Mouse (Mus musculus) embryonic facial prominence, embryonic 14.5 days (tissue): ENCODE data around the gene Sdf4. TPM values are rescaled to one million over a fixed set of nuclear protein-coding genes. Genes with fewer than 3 reads are reported as not detected.

ENCODE experiments used
- ATAC-seq: fragments of 200-750 bp; cut with Nextera tagmentation; 2 replicates; pipeline ENCODE4 v1.8.0; 2017; ENCODE audit warnings: low read depth, moderate number of reproducible peaks, moderate TSS enrichment
- DNase-seq: peaks from one replicate; pipeline ENCODE4 v3.0.0-alpha.2; 2015; ENCODE audit warnings: low spot score
- H3K27ac ChIP-seq: fragments of 300-500 bp; sonication (generic); replicated peaks from 2 replicates; pipeline ENCODE4 v1.5.1; 2014; ENCODE audit warnings: low read depth, mild to moderate bottlenecking, low read length, moderate library complexity
- H3K27me3 ChIP-seq: fragments of 300-500 bp; sonication (generic); replicated peaks from 2 replicates; pipeline ENCODE4 v1.6.1; 2014; ENCODE audit warnings: low read length; ENCODE audit not compliant: control insufficient read depth, insufficient read depth
- H3K36me3 ChIP-seq: fragments of 300-500 bp; sonication (generic); 2 replicates; pipeline ENCODE4 v1.6.1; 2014; ENCODE audit warnings: low read length, mixed read lengths; ENCODE audit not compliant: control insufficient read depth, insufficient read depth
- H3K4me1 ChIP-seq: fragments of 300-500 bp; sonication (generic); 2 replicates; pipeline ENCODE4 v1.6.1; 2014; ENCODE audit warnings: antibody characterized with exemption, low read length; ENCODE audit not compliant: control insufficient read depth, insufficient read depth
- H3K4me2 ChIP-seq: fragments of 300-500 bp; sonication (generic); 2 replicates; pipeline ENCODE4 v1.6.1; 2014; ENCODE audit warnings: low read depth, mild to moderate bottlenecking, low read length, moderate library complexity, mixed read lengths
- H3K4me3 ChIP-seq: fragments of 300-500 bp; sonication (generic); 2 replicates; pipeline ENCODE4 v1.5.1; 2014; ENCODE audit warnings: low read depth, mild to moderate bottlenecking, low read length
- H3K9ac ChIP-seq: fragments of 300-500 bp; sonication (generic); 2 replicates; pipeline ENCODE4 v1.6.1; 2014; ENCODE audit warnings: low read depth, mild to moderate bottlenecking, low read length, moderate library complexity, mixed read lengths
- H3K9me3 ChIP-seq: fragments of 300-500 bp; sonication (generic); 2 replicates; pipeline ENCODE4 v1.6.1; 2016; ENCODE audit warnings: low read length; ENCODE audit not compliant: control insufficient read depth
- WGBS: fragments of 180-500 bp; shearing (Covaris S2); extraction: QIAGEN DNeasy Blood & Tissue Kit; methylation state at CpG from one replicate; pipeline ENCODE4 v1.1.7; 2014; 5-methylcytosine and 5-hydroxymethylcytosine counted together
- polyA plus RNA-seq: library from polyadenylated mRNA; unstranded; fragments of >200 nt; fragmentation: Nextera tagmentation; extraction: Ambion mirVana; gene quantifications from 2 replicates; pipeline ENCODE4 v1.2.1, GENCODE M21; 2014

Gene Sdf4
- polyA plus RNA-seq, 1 experiment from 2014 or later, result 164 TPM

DNA sequence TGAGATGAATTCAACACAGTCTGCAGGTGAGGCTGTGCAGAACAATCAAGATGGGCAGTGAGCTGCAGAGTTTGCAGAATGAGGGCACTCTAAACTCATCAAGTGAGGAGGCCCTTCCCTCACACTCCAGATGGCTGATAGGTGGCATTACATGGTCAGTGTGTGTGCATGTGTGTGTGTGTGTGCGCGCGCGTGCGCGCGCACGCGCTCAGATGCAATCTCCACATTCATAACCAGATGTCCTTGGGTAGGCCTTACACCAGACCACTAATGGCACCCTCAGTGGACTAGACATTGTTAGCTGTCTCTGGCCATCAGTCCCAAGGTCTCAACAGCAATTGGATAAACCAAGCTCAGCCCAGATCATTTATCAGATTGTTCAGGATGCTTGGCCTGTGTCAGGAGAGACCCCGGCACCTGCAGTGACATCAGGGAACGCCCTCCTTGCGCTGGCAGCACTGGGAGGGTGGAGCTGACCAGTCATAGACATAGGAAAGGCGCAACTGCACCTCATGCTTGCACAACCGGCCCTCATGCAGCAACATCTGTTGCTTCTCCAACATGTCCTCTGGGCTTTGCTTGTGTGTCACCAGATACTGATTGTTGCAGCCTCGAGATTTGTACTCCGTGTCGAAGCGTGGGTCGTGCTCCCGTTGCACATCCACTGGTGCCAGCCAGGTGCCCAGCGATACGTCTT is 1.3 kb upstream of the Sdf4 start:
- Histone ChIP-seq H3K27me3 (no peaks in the 10 kb centered on the region), H3K9ac (peak overlapping the region; percentile 84), H3K4me3 (peak overlapping the region; percentile 73), H3K36me3 (peaks cover 9% of the 10 kb centered on the region), H3K27ac (peak overlapping the region; percentile 95; the same call in 1 of the 2 replicates), H3K9me3 (no peaks in the 10 kb centered on the region), H3K4me1 (peaks cover 17% of the 10 kb centered on the region), H3K4me2 (peak overlapping the region; percentile 97)
- WGBS, result 90% methylated on average over 19 of the region's 22 CpGs
- ATAC-seq (no peak), DNase-seq (peak; percentile 4)

GRCm38 (mm10) chr4:155991908-155992230 is 803 bp upstream of the Sdf4 start:
- Histone ChIP-seq H3K4me3 (peak overlapping the region; percentile 73), H3K36me3 (peaks cover 12% of the 10 kb centered on the region), H3K4me1 (peaks cover 17% of the 10 kb centered on the region), H3K9ac (peak overlapping the region; percentile 84), H3K27me3 (no peaks in the 10 kb centered on the region), H3K27ac (peak overlapping the region; percentile 95), H3K4me2 (peak overlapping the region; percentile 97), H3K9me3 (no peaks in the 10 kb centered on the region)
- 44% methylated on average over 14 of the region's 37 CpGs for WGBS
- no peak for DNase-seq
- no peak for ATAC-seq

GRCm38 (mm10) chr4:155992906-155993547 is 355 bp downstream of the Sdf4 start:
- Histone ChIP-seq H3K4me2 (peak overlapping the region; percentile 59), H3K9me3 (no peaks in the 10 kb centered on the region), H3K4me1 (peaks cover 17% of the 10 kb centered on the region), H3K4me3 (peak overlapping the region; percentile 73), H3K27ac (peak overlapping the region; percentile 91), H3K36me3 (peaks cover 19% of the 10 kb centered on the region), H3K9ac (peak overlapping the region; percentile 86), H3K27me3 (no peaks in the 10 kb centered on the region)
- 0% methylated on average over 46 of the region's 70 CpGs for WGBS
- DNase-seq (peak; percentile 98), ATAC-seq (peak; percentile 90)

DNA sequence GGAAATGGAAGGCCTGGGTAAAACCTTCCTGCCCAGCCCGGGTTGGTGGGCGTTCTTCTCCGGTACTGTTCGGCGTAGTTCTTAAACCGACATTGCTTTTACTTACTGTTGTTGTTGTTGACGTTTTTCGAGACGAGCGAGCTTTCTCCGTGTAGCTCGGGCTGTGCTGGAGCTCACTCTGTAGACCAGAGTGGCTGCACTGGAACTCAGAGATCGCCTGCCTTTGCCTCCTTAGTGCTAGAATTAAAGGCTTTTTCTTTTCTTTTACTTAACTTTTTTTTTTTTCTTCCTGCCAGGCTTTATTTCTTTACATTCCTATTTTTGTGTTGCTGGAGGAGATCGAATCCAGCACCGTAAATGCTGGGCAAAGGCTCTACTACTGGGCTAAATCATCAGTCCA is 934 bp downstream of the Sdf4 start:
- peaks cover 24% of the 10 kb centered on the region for H3K36me3 ChIP-seq
- H3K4me3 ChIP-seq, result peak overlapping the region; percentile 73
- no peaks in the 10 kb centered on the region for H3K27me3 ChIP-seq
- H3K4me1 ChIP-seq, result peaks cover 17% of the 10 kb centered on the region
- ATAC-seq, result 0 out of 2 replicates have a peak, but pooled peaks have one; percentile 0
- peak overlapping the region; percentile 59 for H3K4me2 ChIP-seq
- H3K27ac ChIP-seq, result peak overlapping the region; percentile 91
- H3K9me3 ChIP-seq, result no peaks in the 10 kb centered on the region
- H3K9ac ChIP-seq, result peak overlapping the region; percentile 86
- no peak for DNase-seq
- 5% methylated on average over 15 of the region's 15 CpGs for WGBS

GRCm38 (mm10) chr4:156004109-156004508 is 11.4 kb downstream of the Sdf4 start:
- Histone ChIP-seq H3K9me3 (no peaks in the 10 kb centered on the region), H3K36me3 (peaks cover 91% of the 10 kb centered on the region), H3K9ac (no peak overlapping the region), H3K4me3 (no peak overlapping the region), H3K4me1 (no peaks in the 10 kb centered on the region), H3K27ac (no peak overlapping the region), H3K27me3 (no peaks in the 10 kb centered on the region), H3K4me2 (no peak overlapping the region)
- DNase-seq, result no peak
- no peak for ATAC-seq
- 87% methylated on average over 3 of the region's 3 CpGs for WGBS

- no peak overlapping the region for H3K27ac ChIP-seq
- H3K4me3 ChIP-seq, result no peak overlapping the region
- no peak overlapping the region for H3K4me2 ChIP-seq
- no peaks in the 10 kb centered on the region for H3K27me3 ChIP-seq
- H3K9ac ChIP-seq, result no peak overlapping the region
- WGBS, result 92% methylated on average over 4 of the region's 4 CpGs
- ATAC-seq, result no peak
- no peaks in the 10 kb centered on the region for H3K4me1 ChIP-seq
- no peak for DNase-seq
- peaks cover 94% of the 10 kb centered on the region for H3K36me3 ChIP-seq
- no peaks in the 10 kb centered on the region for H3K9me3 ChIP-seq
Observed at GRCm38 (mm10) chr4:156008369-156008768, 15.7 kb downstream of the Sdf4 start.

GRCm38 (mm10) chr4:156013637-156014036 is 21.0 kb downstream of the Sdf4 start, which contains the start of gene Tnfrsf4:
Gene Tnfrsf4 (plus strand): TSS chr4:156013843.
- Histone ChIP-seq H3K27me3 (no peaks in the 10 kb centered on the region), H3K4me2 (no peak within 1 kb of the TSS), H3K9ac (no peak within 1 kb of the TSS), H3K9me3 (no peaks in the 10 kb centered on the region), H3K27ac (no peak within 1 kb of the TSS), H3K4me3 (no peak within 1 kb of the TSS), H3K36me3 (peaks cover 64% of the 10 kb centered on the region), H3K4me1 (no peaks in the 10 kb centered on the region)
- ATAC-seq (no peak), DNase-seq (no peak)
- WGBS, result 85% methylated on average over 8 of the region's 8 CpGs

DNA sequence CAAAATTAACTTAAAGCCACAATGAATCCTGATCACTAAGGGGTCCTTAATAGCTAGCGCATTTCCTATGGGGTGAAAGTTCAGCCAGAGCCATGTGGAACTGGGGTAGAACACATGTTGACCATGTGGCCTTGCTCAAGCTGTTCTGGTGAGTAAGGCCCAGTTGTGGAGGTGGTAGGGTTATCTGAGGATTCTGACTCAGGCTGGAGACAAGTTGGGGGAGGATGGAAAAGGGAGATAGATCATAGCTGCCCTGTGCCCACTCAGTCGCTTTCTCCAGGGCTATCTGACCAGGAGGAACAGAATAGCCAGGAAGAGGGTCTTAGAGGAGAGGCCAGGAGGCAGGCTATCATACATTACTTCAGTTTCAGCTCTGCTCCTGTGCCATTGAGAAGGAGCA is 21.8 kb downstream of the Sdf4 start:
- ATAC-seq, result no peak
- 83% methylated on average over 2 of the region's 2 CpGs for WGBS
- Histone ChIP-seq H3K27ac (no peak overlapping the region), H3K4me1 (no peaks in the 10 kb centered on the region), H3K9ac (no peak overlapping the region), H3K4me2 (no peak overlapping the region), H3K4me3 (no peak overlapping the region), H3K9me3 (no peaks in the 10 kb centered on the region), H3K36me3 (peaks cover 58% of the 10 kb centered on the region), H3K27me3 (no peaks in the 10 kb centered on the region)
- DNase-seq, result no peak
